Mouse (Mus musculus) spleen, adult 2 months (tissue): ENCODE measurements around the gene Vps26b.

Experiments used
- CTCF ChIP-seq: fragments of 200-500 bp; IDR thresholded peaks from 2 replicates; pipeline ENCODE4 v1.5.1; 2011; ENCODE audit warnings: mild to moderate bottlenecking, inconsistent platforms; ENCODE audit not compliant: insufficient read depth, insufficient read length, insufficient replicate concordance; ENCODE audit errors: extremely low read depth
- POLR2A ChIP-seq: fragments of 200-500 bp; IDR thresholded peaks from 2 replicates; pipeline ENCODE4 v1.6.1; 2011; ENCODE audit warnings: low read depth, low read length, inconsistent platforms

DNA sequence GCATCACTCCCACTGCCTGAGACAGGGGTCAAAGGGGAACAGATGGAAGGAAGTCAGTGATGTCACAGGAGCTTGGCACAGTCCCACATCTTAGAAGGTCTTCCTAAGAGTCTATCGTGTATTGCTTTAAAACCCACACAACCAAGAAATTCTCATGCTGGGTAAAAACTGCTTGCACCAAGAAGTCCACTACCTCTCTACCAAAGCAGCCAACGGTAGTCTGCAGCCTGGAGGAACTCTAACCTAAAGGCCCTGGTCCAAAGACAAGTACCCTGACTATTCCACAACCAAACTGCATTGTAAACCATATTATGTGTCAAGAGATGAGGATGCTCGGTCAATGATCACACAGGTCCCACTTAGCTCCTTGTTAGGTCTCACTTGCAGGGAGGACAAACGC is 39.7 kb downstream of the Vps26b start:
- no peak for TF ChIP-seq CTCF
- TF ChIP-seq POLR2A, result no peak
